Comparison of ENCODE assay signal across 8 mouse cellular contexts in genomic region chr4:83051176-83051575, GRCm38 (mm10). TPM values are rescaled to one million over a fixed set of nuclear protein-coding genes. Genes with fewer than 3 reads are reported as not detected.
A peak's percentile ranks its signal among the peaks of the same experiment; 100 is the strongest.
DNase-seq lines count a peak whose midpoint lies in the region; ATAC-seq and TF ChIP-seq lines count a peak whose summit lies in the region.

No protein-coding gene starts in this region.

- no peak overlapping the region for H3K9ac ChIP-seq in liver, embryonic 12.5 days
- no peak overlapping the region for H3K9ac ChIP-seq in liver, postnatal 0 days (replicated peaks)
- 0 out of 2 replicates have a peak overlapping the region, but pooled peaks have one; percentile 29 for H3K9ac ChIP-seq in forebrain, embryonic 12.5 days
- peak overlapping the region; percentile 66 for H3K9ac ChIP-seq in intestine, embryonic 16.5 days (ENCODE audit: low read depth, low read length)
- H3K9ac ChIP-seq in neural tube, embryonic 14.5 days (replicated peaks; ENCODE audit: low read depth, low read length) = no peak overlapping the region

- no peak for ATAC-seq in liver, embryonic 12.5 days
- no peak for ATAC-seq in liver, postnatal 0 days
- no peak for ATAC-seq in forebrain, embryonic 12.5 days (ENCODE audit: low FRiP score)
- no peak for ATAC-seq in intestine, embryonic 16.5 days
- ATAC-seq in neural tube, embryonic 14.5 days (ENCODE audit: low read depth) = no peak
- ATAC-seq in monocyte, adult 5-6 weeks (replicated peaks; ENCODE audit: insufficient number of reproducible peaks, low FRiP score, low TSS enrichment, poor library complexity, severe bottlenecking) = no peak

- no peaks in the 10 kb centered on the region for H3K9me3 ChIP-seq in liver, embryonic 12.5 days (replicated peaks)
- no peaks in the 10 kb centered on the region for H3K9me3 ChIP-seq in liver, postnatal 0 days (ENCODE audit: low read length)
- no peaks in the 10 kb centered on the region for H3K9me3 ChIP-seq in forebrain, embryonic 12.5 days
- H3K9me3 ChIP-seq in intestine, embryonic 16.5 days (ENCODE audit: control insufficient read depth, low read length) = no peaks in the 10 kb centered on the region
- no peaks in the 10 kb centered on the region for H3K9me3 ChIP-seq in neural tube, embryonic 14.5 days (ENCODE audit: control insufficient read depth, low read length)

- TF ChIP-seq CTCF in liver, postnatal 0 days (IDR thresholded peaks at IDR 0.05; ENCODE audit: low read depth) = no peak

- no peak overlapping the region for H3K27ac ChIP-seq in liver, embryonic 12.5 days
- no peak overlapping the region for H3K27ac ChIP-seq in liver, postnatal 0 days (ENCODE audit: low read depth)
- no peak overlapping the region for H3K27ac ChIP-seq in forebrain, embryonic 12.5 days
- H3K27ac ChIP-seq in intestine, embryonic 16.5 days (ENCODE audit: low read length) = peak overlapping the region; percentile 72
- no peak overlapping the region for H3K27ac ChIP-seq in neural tube, embryonic 14.5 days (ENCODE audit: low read depth, low read length)

- H3K4me1 ChIP-seq in liver, embryonic 12.5 days = 0 out of 2 replicates have a peak, but pooled peaks cover 10% of the 10 kb centered on the region
- no peaks in the 10 kb centered on the region for H3K4me1 ChIP-seq in liver, postnatal 0 days (ENCODE audit: insufficient read depth)
- peaks cover 39% of the 10 kb centered on the region for H3K4me1 ChIP-seq in forebrain, embryonic 12.5 days
- H3K4me1 ChIP-seq in intestine, embryonic 16.5 days (ENCODE audit: control insufficient read depth, insufficient read depth, low read length) = peaks cover 13% of the 10 kb centered on the region
- no peaks in the 10 kb centered on the region; the same call in 1 of the 2 replicates for H3K4me1 ChIP-seq in neural tube, embryonic 14.5 days (ENCODE audit: control insufficient read depth, insufficient read depth, low read length)

- peaks cover 22% of the 10 kb centered on the region for H3K27me3 ChIP-seq in liver, embryonic 12.5 days (replicated peaks)
- H3K27me3 ChIP-seq in liver, postnatal 0 days (ENCODE audit: insufficient read depth, low read length) = peaks cover 13% of the 10 kb centered on the region; the same call in 1 of the 2 replicates
- 0 out of 2 replicates have a peak, but pooled peaks cover 15% of the 10 kb centered on the region for H3K27me3 ChIP-seq in forebrain, embryonic 12.5 days
- H3K27me3 ChIP-seq in intestine, embryonic 16.5 days (replicated peaks; ENCODE audit: control insufficient read depth, insufficient read depth, low read length) = no peaks in the 10 kb centered on the region
- no peaks in the 10 kb centered on the region for H3K27me3 ChIP-seq in neural tube, embryonic 14.5 days (ENCODE audit: control insufficient read depth, insufficient read depth, low read length)

- 0 out of 2 replicates have a peak overlapping the region, but pooled peaks have one; percentile 10 for H3K4me2 ChIP-seq in liver, embryonic 12.5 days
- H3K4me2 ChIP-seq in liver, postnatal 0 days (ENCODE audit: low read depth, low read length) = no peak overlapping the region
- H3K4me2 ChIP-seq in forebrain, embryonic 12.5 days = peak overlapping the region; percentile 57
- peak overlapping the region; percentile 56 for H3K4me2 ChIP-seq in intestine, embryonic 16.5 days (ENCODE audit: low read depth, low read length)
- peak overlapping the region; percentile 51 for H3K4me2 ChIP-seq in neural tube, embryonic 14.5 days (ENCODE audit: low read depth, low read length)

- DNase-seq in liver, postnatal 0 days = no peak
- no peak for DNase-seq in c-Kit-positive CD71-positive TER-119-positive erythroid progenitor cells, embryonic 14.5 days (ENCODE audit: low spot score)
- no peak for DNase-seq in layer of hippocampus, adult 9-10 months (ENCODE audit: low spot score)

- 42% methylated on average over 8 of the region's 8 CpGs for WGBS in liver, embryonic 12.5 days (ENCODE audit: insufficient replicate concordance)
- 34% methylated on average over 8 of the region's 8 CpGs for WGBS in liver, postnatal 0 days (ENCODE audit: insufficient replicate concordance)
- 3% methylated on average over 8 of the region's 8 CpGs for WGBS in forebrain, embryonic 12.5 days
- WGBS in intestine, embryonic 16.5 days = 16% methylated on average over 8 of the region's 8 CpGs
- WGBS in neural tube, embryonic 14.5 days = 7% methylated on average over 8 of the region's 8 CpGs

- no peak for TF ChIP-seq EP300 in liver, postnatal 0 days (IDR thresholded peaks at IDR 0.05; ENCODE audit: low read depth)

- peak overlapping the region; percentile 32 for H3K4me3 ChIP-seq in liver, embryonic 12.5 days
- no peak overlapping the region for H3K4me3 ChIP-seq in liver, postnatal 0 days (ENCODE audit: low read depth, low read length)
- H3K4me3 ChIP-seq in forebrain, embryonic 12.5 days (replicated peaks) = peak overlapping the region; percentile 34
- H3K4me3 ChIP-seq in intestine, embryonic 16.5 days (ENCODE audit: low read length) = peak overlapping the region; percentile 53
- H3K4me3 ChIP-seq in neural tube, embryonic 14.5 days (ENCODE audit: low read depth, low read length) = peak overlapping the region; percentile 21

- no peaks in the 10 kb centered on the region for H3K36me3 ChIP-seq in liver, embryonic 12.5 days
- no peaks in the 10 kb centered on the region for H3K36me3 ChIP-seq in liver, postnatal 0 days (replicated peaks; ENCODE audit: insufficient read depth, low read length)
- H3K36me3 ChIP-seq in forebrain, embryonic 12.5 days (replicated peaks) = no peaks in the 10 kb centered on the region
- no peaks in the 10 kb centered on the region for H3K36me3 ChIP-seq in intestine, embryonic 16.5 days (ENCODE audit: control insufficient read depth, insufficient read depth, low read length)
- H3K36me3 ChIP-seq in neural tube, embryonic 14.5 days (ENCODE audit: control insufficient read depth, insufficient read depth, low read length) = no peaks in the 10 kb centered on the region

RNA-seq across cellular contexts. Expression of gene Frem1, which starts 1.0 kb away (rescaled TPM):
- 1.7 and 1.9 TPM in 2 replicates for polyA plus RNA-seq in liver, embryonic 12.5 days (2016; fragmentation: Nextera tagmentation; extraction: Ambion mirVana)
- 0.27 and 0.35 TPM in 2 replicates for polyA plus RNA-seq in liver, postnatal 0 days (2015; fragmentation: Nextera tagmentation; extraction: Ambion mirVana)
- polyA plus RNA-seq in forebrain, embryonic 12.5 days (2016; fragmentation: Nextera tagmentation; extraction: Ambion mirVana) = 4.1 and 5.0 TPM in 2 replicates
- polyA plus RNA-seq in intestine, embryonic 16.5 days (2015; fragmentation: Nextera tagmentation; extraction: Ambion mirVana) = 4.0 and 4.1 TPM in 2 replicates
- polyA plus RNA-seq in neural tube, embryonic 14.5 days (2014; fragmentation: Nextera tagmentation; extraction: Ambion mirVana) = 2.9 and 3.4 TPM in 2 replicates
- total RNA-seq in monocyte, adult 5-6 weeks (2017) = 0.32 TPM in 1 of 3 replicates, not detected in the others

Comparison
In these comparisons a context has a peak if more than half of its experiments do, and no peak if none do; other contexts are left out.
1. H3K9ac ChIP-seq: peak in forebrain, embryonic 12.5 days (single experiment) and intestine, embryonic 16.5 days (single experiment); none in liver, embryonic 12.5 days (single experiment), liver, postnatal 0 days (single experiment) and neural tube, embryonic 14.5 days (single experiment).